ENCODE assay signal across 30 mouse cellular contexts in genomic region chr6:134533021-134533420, GRCm38 (mm10). TPM values are rescaled to one million over a fixed set of nuclear protein-coding genes. Genes with fewer than 3 reads are reported as not detected.
DNase-seq lines count a peak whose midpoint lies in the region; ATAC-seq lines count a peak whose summit lies in the region.
"Had no signal": no experiment of that assay in that cellular context is flagged by ENCODE, and none has a peak within 500 bp of the region (broad histone marks: within the 10 kb centered on the region; RNA-seq: fewer than 3 reads in every experiment).

No protein-coding gene starts in this region.

- no peak for ATAC-seq in liver, embryonic 12.5 days
- peak; percentile 87 for ATAC-seq in inflammation-experienced regulatory T-cells, adult 6 months
- ATAC-seq in intestine, embryonic 15.5 days, result no peak
- ATAC-seq: forebrain, embryonic 15.5 days; midbrain, embryonic 13.5 days had no signal

- peak overlapping the region; percentile 29; the same call in 1 of the 2 replicates for H3K4me2 ChIP-seq in liver, embryonic 12.5 days
- no peak overlapping the region for H3K4me2 ChIP-seq in intestine, embryonic 15.5 days (replicated peaks)
- H3K4me2 ChIP-seq: embryonic facial prominence, embryonic 12.5 days; forebrain, embryonic 15.5 days; heart, embryonic 12.5 days; hindbrain, embryonic 13.5 days; kidney, embryonic 15.5 days; limb, embryonic 12.5 days; liver, embryonic 15.5 days; lung, embryonic 15.5 days; midbrain, embryonic 13.5 days; neural tube, embryonic 15.5 days; stomach, embryonic 15.5 days had no signal

- H3K27me3 ChIP-seq in liver, embryonic 12.5 days (replicated peaks), result no peaks in the 10 kb centered on the region
- no peaks in the 10 kb centered on the region for H3K27me3 ChIP-seq in intestine, embryonic 15.5 days (replicated peaks)
- H3K27me3 ChIP-seq: embryonic facial prominence, embryonic 12.5 days; forebrain, embryonic 15.5 days; heart, embryonic 12.5 days; hindbrain, embryonic 13.5 days; kidney, embryonic 15.5 days; limb, embryonic 12.5 days; liver, embryonic 15.5 days; lung, embryonic 15.5 days; midbrain, embryonic 13.5 days; neural tube, embryonic 15.5 days; stomach, embryonic 15.5 days had no signal

- H3K36me3 ChIP-seq in liver, embryonic 12.5 days, result peaks cover 6% of the 10 kb centered on the region; the same call in 1 of the 2 replicates
- no peaks in the 10 kb centered on the region for H3K36me3 ChIP-seq in intestine, embryonic 15.5 days
- H3K36me3 ChIP-seq: forebrain, embryonic 15.5 days; liver, embryonic 15.5 days; lung, embryonic 15.5 days; neural tube, embryonic 15.5 days; stomach, embryonic 15.5 days had no signal

- H3K4me3 ChIP-seq in liver, embryonic 12.5 days, result no peak overlapping the region
- H3K4me3 ChIP-seq in intestine, embryonic 15.5 days (replicated peaks), result no peak overlapping the region
- H3K4me3 ChIP-seq: embryonic facial prominence, embryonic 12.5 days; forebrain, embryonic 15.5 days; heart, adult 2 months; heart, embryonic 12.5 days; hindbrain, embryonic 13.5 days; kidney, embryonic 15.5 days; left cerebral cortex, adult 2 months; limb, embryonic 12.5 days; liver, embryonic 15.5 days; lung, embryonic 15.5 days; midbrain, embryonic 13.5 days; neural tube, embryonic 15.5 days; stomach, embryonic 15.5 days had no signal

- 38% methylated on average over 3 of the region's 3 CpGs for WGBS in liver, embryonic 12.5 days (ENCODE audit: insufficient replicate concordance)
- WGBS in intestine, embryonic 15.5 days, result 61% methylated on average over 3 of the region's 3 CpGs

- no peaks in the 10 kb centered on the region for H3K9me3 ChIP-seq in liver, embryonic 12.5 days (replicated peaks)
- no peaks in the 10 kb centered on the region for H3K9me3 ChIP-seq in intestine, embryonic 15.5 days
- H3K9me3 ChIP-seq: forebrain, embryonic 15.5 days; heart, embryonic 12.5 days; hindbrain, embryonic 13.5 days; kidney, embryonic 15.5 days; liver, embryonic 15.5 days; lung, embryonic 15.5 days; neural tube, embryonic 15.5 days; stomach, embryonic 15.5 days had no signal

- no peak for DNase-seq in liver
- DNase-seq in thymus, postnatal 14 days, result peak; percentile 14
- DNase-seq in thymus, postnatal 25 days, result no peak
- no peak for DNase-seq in lung, postnatal 10 days
- DNase-seq: adrenal gland, postnatal 14 days; cerebellum, adult 11 months; cerebellum, adult 9-10 months; embryo, embryonic 11 days; heart, adult 2 months; heart, postnatal 4 days; kidney, adult 18-20 months; kidney, postnatal 25 days; lung, postnatal 36 days; retina, postnatal 1 day; right cerebral cortex, postnatal 14 days had no signal

- no peak overlapping the region for H3K9ac ChIP-seq in liver, embryonic 12.5 days
- no peak overlapping the region for H3K9ac ChIP-seq in intestine, embryonic 15.5 days
- H3K9ac ChIP-seq: embryonic facial prominence, embryonic 12.5 days; forebrain, embryonic 15.5 days; heart, embryonic 12.5 days; hindbrain, embryonic 13.5 days; kidney, embryonic 15.5 days; limb, embryonic 12.5 days; liver, embryonic 15.5 days; lung, embryonic 15.5 days; midbrain, embryonic 13.5 days; neural tube, embryonic 15.5 days; stomach, embryonic 15.5 days had no signal

- H3K27ac ChIP-seq in liver, embryonic 12.5 days, result no peak overlapping the region; the same call in 1 of the 2 replicates
- no peak overlapping the region for H3K27ac ChIP-seq in intestine, embryonic 15.5 days
- H3K27ac ChIP-seq: embryonic facial prominence, embryonic 12.5 days; forebrain, embryonic 15.5 days; heart, adult 2 months; hindbrain, embryonic 13.5 days; kidney, embryonic 15.5 days; left cerebral cortex, adult 2 months; limb, embryonic 12.5 days; lung, embryonic 15.5 days; midbrain, embryonic 13.5 days; neural tube, embryonic 15.5 days; stomach, embryonic 15.5 days had no signal

- H3K4me1 ChIP-seq in liver, embryonic 12.5 days, result peaks cover 70% of the 10 kb centered on the region
- no peaks in the 10 kb centered on the region for H3K4me1 ChIP-seq in intestine, embryonic 15.5 days (replicated peaks)
- H3K4me1 ChIP-seq: stomach, embryonic 15.5 days had no signal

RNA-seq across cellular contexts. Expression of gene Lrp6, which starts 33.7 kb away (rescaled TPM):
- polyA plus RNA-seq in liver, embryonic 12.5 days (2016; fragmentation: Nextera tagmentation; extraction: Ambion mirVana), result 12.6 and 13.1 TPM in 2 replicates
- 10 to 100 TPM in 2 of 3 experiments, 1 to 10 TPM in 1; 3.5 to 14.2 (median 10.1) TPM for polyA plus RNA-seq in inflammation-experienced regulatory T-cells, adult 6 months (2017; shearing (Covaris generic))
- 25.4 and 25.5 TPM in 2 replicates for polyA plus RNA-seq in intestine, embryonic 15.5 days (2015; fragmentation: Nextera tagmentation; extraction: Ambion mirVana)
